Mouse (Mus musculus) testis, postnatal 10 days (tissue): ENCODE results near the gene Rai1.

Source experiments
- DNase-seq: peaks from one replicate; pipeline ENCODE4 v3.0.0; 2021; ENCODE audit warnings: low spot score

Rai1 gene

GRCm38 (mm10) chr11:60094909-60095810 is 9.7 kb upstream of the Rai1 start:
- DNase-seq: no peak

DNA sequence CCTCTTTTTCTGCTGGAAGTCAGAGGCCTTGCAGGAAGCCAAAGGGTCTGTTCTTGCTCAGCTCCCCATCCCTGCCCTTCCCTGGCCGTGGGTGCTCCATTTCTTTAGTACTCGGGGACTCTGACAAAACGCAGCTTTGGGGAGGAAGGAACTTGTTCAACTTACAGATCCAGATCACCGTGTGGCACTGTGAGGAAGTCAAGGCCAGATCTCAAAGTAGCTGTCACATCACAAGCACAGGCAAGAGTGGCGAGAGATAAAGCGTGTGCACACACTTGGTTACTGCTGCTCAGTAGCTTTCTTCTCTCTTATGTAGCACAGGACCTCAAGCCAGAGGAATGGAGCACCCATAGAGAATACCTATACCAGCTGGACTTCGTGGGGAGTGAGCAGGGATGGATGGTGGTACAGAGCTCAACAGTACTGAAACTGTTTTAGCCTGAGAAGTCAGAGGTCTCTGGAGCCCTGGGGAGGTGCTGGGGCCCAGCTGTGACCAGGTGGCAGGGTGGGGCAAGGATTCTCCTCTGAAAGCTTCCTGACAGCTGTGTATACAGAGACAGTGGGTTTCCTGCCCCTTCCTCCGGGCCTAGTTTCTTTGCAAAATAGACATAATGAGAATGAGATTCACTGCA is 5.1 kb upstream of the Rai1 start:
- DNase-seq: no peak

GRCm38 (mm10) chr11:60100827-60101555 is 3.8 kb upstream of the Rai1 start:
- DNase-seq: no peak

- no peak for DNase-seq
These were observed 2.8 kb upstream of the Rai1 start for GRCm38 (mm10) chr11:60101986-60102385.

DNA sequence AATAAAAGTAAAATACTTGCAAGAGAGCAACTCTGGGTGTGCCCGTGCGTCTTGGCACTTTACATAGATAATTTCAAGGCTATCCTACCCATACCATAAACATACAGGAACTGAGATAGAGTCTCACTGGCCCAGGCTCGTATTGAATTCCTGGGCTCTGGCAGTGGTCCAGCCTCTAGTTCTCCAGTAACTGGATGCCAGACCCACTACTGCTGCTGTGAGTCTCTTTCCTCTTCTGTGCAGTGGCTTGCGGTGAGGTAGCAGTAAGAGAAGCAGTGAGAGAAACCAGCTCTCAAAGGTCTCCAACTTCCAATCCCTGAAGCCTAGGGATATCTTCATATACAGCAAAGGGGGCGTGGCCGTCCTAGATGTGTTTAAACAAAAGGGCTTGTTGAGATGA is 2.1 kb upstream of the Rai1 start:
- no peak for DNase-seq

- DNase-seq: no peak
These were observed 1.2 kb upstream of the Rai1 start for GRCm38 (mm10) chr11:60103567-60103966.

GRCm38 (mm10) chr11:60105593-60106542 is 1.1 kb downstream of the Rai1 start:
- peak; percentile 73 for DNase-seq

GRCm38 (mm10) chr11:60106543-60107110 is 1.8 kb downstream of the Rai1 start:
- DNase-seq: peak; percentile 68

GRCm38 (mm10) chr11:60107449-60107848 is 2.6 kb downstream of the Rai1 start:
- DNase-seq: no peak

GRCm38 (mm10) chr11:60108631-60109172 is 3.9 kb downstream of the Rai1 start:
- DNase-seq: no peak

GRCm38 (mm10) chr11:60110386-60110785 is 5.6 kb downstream of the Rai1 start:
- no peak for DNase-seq

- no peak for DNase-seq
These were observed 6.8 kb downstream of the Rai1 start for GRCm38 (mm10) chr11:60111576-60111975.

DNA sequence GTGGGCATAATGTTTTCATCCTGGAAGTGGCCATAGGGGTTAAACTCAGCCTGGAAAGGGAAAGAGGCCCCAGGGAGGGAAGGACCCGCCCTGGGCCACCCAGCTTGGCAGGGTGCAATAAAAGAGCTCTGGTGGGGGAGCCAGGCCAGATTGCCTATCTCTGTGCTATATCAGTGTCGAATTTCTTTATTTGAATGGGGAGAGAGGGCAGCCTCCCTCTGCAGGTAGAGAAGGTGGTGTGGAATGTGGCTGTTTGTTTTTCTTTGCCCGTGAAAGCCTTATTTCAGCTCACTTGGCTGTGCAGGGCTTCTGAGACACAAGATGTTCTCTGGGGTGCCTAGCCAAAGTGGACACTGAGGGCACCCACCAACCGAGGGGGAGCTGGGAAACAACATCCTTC is 8.8 kb downstream of the Rai1 start:
- no peak for DNase-seq

DNA sequence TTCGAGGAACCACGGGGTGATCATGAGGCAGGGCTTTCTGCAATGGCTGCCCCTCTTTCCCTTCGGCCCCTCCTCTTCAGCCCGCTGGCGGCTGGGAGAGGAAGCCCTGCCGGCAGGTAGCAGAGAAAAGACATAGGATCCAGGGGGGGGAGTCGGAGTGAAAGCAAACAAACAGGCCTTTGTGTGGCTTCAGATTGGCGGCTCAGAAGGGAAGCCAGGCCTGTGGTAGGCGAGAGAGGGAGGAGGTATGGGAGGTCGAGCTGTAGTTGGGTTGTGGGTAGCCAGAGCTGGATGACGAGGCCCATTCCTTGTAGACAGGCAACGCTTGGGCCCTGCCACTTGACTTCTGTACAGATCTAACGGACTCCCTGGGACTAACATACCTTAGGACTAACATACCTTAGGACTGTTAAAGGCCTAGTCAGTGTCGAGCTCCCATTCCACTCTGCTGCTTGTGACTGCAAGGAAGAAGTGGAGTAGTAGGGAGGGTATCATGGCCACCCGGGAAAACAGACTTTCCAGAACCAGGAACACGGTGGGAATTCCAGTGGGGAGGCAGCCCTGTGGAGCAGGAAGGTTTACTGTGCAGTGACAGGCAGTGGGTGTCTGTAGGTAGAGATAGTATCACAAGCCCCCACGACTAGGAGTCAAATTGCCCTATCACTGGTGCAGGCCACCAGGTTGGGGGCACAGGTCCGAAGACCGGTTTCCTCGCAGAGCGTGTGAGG is 9.6 kb downstream of the Rai1 start:
- peak; percentile 56 for DNase-seq

DNA sequence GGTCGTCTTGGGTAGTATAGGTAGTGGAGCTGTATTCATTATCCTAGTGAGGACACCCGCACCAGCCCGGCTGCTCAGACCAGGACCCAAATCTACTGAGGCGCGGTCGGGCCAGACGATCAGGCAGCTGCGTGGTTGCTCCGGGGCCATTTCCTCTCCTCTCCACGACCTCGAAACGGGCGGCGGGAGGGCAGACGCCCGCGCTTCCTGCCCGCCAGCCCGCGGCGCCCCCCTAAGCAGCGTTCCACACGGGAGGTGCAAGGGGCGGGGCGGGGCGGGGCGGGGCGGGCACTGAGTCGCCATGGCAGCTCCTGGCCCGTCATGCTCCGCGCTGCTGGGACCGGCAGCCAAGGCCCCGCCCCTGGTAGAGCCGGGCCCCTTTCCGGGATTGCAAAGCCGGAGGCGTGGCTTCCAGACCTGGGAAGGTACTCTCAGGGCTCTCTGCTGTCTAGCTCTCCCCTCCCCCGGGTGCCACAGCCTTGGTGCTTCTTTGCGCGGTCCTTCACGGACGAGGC is 10.3 kb downstream of the Rai1 start:
- DNase-seq: peak; percentile 95

GRCm38 (mm10) chr11:60115638-60116276 is 10.9 kb downstream of the Rai1 start:
- no peak for DNase-seq

GRCm38 (mm10) chr11:60120586-60121262 is 15.9 kb downstream of the Rai1 start:
- no peak for DNase-seq

DNA sequence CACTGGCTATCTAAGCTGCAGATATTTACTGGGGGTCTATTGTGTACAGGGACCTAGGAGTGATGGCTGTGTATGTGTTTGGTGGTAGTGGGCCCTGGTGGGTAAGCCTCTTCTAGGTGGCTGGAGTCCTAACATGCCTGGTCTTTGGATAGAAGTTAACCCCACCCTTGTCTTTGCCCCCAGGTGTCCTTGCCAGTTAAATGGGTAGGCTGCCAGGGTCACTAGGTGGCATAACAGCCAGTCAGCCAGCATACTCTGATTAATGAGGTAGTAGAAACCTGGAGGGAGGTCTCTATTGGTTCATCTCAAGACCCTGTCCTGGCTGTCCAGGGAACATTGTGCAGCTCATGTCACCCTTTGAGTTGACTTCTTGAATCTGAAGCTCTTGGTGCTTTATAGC is 17.8 kb downstream of the Rai1 start:
- DNase-seq: no peak

DNA sequence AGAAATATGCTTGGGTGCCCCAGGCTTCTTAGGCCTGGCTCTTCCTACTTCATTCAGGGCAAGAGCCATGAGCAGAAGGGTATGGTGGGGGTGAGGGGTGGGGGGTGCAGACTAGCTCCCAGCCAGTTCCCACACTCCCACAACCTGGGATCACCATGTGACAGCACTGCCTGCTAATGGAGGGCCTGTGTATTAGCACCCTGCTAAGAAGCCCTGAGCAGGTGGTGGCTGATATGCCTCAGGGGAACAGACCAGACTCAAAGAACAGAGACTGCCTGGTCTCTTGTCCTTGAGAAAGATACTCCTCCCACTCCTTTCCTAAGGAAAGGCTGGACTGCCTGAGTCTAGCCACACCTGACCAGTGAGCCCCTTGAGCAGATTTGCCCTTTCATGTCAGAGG is 22.2 kb downstream of the Rai1 start:
- DNase-seq: no peak
